Mouse (Mus musculus) CH12.LX (cell line): ENCODE measurements around the gene 1110032A03Rik.

Experiments
- ELF1 ChIP-seq: IDR thresholded peaks from 2 replicates; pipeline ENCODE4 v1.6.1; 2014; ENCODE audit warnings: low read depth, mild to moderate bottlenecking, inconsistent platforms, low read length, improper control_type of control experiment
- EP300 ChIP-seq: IDR thresholded peaks from 2 replicates; pipeline ENCODE4 v1.6.1; 2011; ENCODE audit warnings: low read length, improper control_type of control experiment
- MAX ChIP-seq: IDR thresholded peaks from 2 replicates; pipeline ENCODE4 v1.6.1; 2011; ENCODE audit warnings: low read length, improper control_type of control experiment

- no peak for TF ChIP-seq MAX
- TF ChIP-seq EP300, result no peak
- no peak for TF ChIP-seq ELF1
Observed at GRCm38 (mm10) chr9:50811746-50812145, 36.4 kb upstream of the 1110032A03Rik start.
